Mouse (Mus musculus) CH12F3 (cell line): ENCODE results near the gene Mrpl42.
"Not testable (repeated sequence)": the region's sequence is repeated elsewhere in the genome, so short reads cannot be mapped to it uniquely, and the experiment has no call there.

ENCODE experiments used
- in situ Hi-C: fragments of 300-500 bp; cut with MboI; formaldehyde crosslinking; loops from 2 replicates; pipeline ENCODE4 v1.14.3; 2020; ENCODE audit warnings: low sequenced_read_pairs

Gene Mrpl42

DNA sequence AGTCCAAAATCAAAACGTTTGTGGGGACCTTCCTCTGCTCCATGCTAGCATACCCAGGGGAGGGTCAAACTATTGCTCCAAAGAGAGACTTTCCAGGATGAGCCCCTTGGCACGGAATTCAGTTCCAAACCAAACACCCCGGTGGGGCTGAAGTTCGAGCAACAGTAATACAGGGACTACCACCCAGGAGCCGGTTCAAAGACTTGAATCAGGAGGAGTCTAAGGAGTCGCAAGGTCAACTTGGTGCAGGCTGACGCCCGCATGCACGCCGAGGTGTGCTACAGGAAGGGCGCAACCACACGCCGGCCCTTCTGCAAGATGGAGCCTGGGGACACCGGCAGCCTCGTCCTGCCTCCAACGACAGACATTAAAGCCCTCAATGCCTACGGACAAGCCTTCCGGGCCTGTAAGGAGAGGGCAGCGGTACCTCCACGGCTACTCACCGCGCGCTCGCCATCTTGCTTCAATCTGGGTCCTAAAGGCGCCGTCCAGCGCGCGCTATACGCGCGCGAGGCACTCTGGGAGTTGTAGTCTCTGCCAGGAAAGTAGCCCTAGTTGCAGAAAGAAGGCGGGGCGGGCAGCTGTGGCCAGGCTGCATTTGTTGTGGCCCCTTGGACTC is at the start of gene Mrpl42:
Gene Mrpl42, minus strand, starts transcription at position 478 of the 619 bp plus-strand sequence.
- in situ Hi-C loops: no loop called here

GRCm38 (mm10) chr10:95550506-95550905 is 48.8 kb upstream of the Mrpl42 start:
- in situ Hi-C loops: loop anchor here (10.0 kb wide), 3 partner anchors 314 to 474 kb away; no protein-coding TSS in a partner anchor

DNA sequence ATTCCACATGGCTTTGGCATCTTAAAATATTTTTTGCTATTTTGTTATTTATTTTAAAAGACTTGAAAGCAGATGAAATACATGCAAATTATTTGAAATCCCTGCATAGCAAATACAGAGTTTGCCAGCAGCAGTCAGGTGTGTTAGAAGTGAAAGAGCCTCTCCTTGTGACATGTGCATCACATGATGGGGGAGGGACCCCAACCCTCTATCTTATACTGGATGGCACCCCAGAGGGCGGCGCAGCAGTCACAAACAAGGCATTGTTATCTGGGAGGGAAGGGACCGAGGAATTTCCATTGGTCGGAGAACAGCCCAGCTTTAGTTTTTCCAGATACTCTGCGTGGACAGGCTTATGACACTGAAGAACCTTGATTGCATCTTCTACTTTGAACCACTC is 47.3 kb upstream of the Mrpl42 start:
- in situ Hi-C loops: not testable (repeated sequence)

- in situ Hi-C loops: no loop called here
Observed at GRCm38 (mm10) chr10:95548154-95548826, 46.5 kb upstream of the Mrpl42 start.

DNA sequence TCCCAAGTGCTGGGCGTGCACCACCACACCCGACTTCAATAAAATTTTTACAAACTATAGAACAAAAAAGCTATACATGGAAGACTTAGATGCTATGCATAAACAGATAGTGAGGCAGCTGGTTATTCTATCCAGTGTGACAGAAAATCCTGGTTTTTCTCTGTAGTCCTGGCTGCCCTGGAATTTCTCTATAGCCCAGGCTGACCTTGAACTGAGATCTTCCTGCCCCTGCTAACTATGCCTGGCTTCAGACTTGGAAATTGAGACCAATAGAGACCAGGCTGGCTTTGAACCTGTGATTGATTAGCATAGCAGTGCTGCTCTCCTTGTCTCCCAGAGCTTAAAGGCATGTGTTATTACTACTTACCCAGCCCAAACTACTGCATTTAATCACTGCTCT is 44.4 kb upstream of the Mrpl42 start:
- in situ Hi-C loops: no loop called here

DNA sequence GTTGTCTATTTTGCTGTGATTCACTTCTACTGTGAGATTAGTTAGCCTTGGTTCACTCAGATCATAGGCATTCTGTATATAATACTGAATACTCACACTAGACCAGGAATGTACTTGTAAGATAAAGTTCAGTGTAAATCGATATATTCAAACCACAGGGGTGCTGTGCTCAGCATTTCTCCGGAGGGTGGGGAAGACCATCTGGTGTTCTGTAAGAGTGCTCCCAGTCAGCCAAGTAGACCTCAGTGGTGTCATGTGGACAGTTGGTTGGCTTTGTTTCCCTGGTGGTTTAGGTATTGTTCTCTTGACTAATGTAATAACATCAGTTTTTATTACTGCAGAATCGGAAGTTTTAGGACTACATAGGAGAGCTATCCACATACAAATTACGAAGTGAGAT is 43.3 kb upstream of the Mrpl42 start:
- in situ Hi-C loops: no loop called here

GRCm38 (mm10) chr10:95544651-95545050 is 42.9 kb upstream of the Mrpl42 start:
- in situ Hi-C loops: no loop called here

DNA sequence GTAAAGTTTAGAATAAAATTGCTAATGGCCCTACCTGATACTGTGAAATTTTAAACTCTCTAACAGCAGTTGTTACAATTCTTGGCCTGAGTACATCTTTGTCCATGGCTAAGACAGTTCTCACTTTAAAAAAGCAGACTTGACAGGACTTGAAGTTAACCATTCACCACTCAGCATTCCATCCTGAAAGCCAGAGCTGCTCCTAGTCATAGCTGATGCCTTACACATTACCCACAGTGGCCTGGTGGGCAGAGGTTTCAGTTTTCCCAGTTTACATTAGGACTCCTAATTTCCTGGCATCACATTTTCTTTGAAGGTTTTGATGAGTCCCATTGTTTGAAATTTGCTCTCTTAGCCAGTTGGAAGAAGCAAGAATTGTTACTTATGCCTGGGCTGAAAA is 42.3 kb upstream of the Mrpl42 start:
- in situ Hi-C loops: no loop called here

GRCm38 (mm10) chr10:95543377-95543776 is 41.6 kb upstream of the Mrpl42 start:
- in situ Hi-C loops: no loop called here

DNA sequence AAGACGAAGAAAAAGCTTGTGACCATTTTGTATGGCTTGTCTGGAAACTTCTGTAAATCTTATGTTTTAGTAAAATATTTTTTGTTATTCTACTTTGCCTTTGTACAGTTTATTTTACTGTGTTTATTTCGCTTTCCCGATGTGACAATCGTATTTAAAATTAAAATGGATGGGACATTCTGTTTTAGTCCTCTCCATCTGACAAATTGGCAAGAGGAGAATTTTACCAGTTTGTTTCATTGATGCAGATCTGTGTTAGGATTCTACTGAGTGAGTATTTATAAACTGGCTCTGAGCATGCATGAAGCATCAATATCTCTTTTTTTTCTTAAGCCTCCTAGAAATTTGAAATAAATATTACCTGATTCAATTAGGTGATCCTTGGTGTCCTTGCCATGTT is 41.2 kb upstream of the Mrpl42 start:
- in situ Hi-C loops: no loop called here

DNA sequence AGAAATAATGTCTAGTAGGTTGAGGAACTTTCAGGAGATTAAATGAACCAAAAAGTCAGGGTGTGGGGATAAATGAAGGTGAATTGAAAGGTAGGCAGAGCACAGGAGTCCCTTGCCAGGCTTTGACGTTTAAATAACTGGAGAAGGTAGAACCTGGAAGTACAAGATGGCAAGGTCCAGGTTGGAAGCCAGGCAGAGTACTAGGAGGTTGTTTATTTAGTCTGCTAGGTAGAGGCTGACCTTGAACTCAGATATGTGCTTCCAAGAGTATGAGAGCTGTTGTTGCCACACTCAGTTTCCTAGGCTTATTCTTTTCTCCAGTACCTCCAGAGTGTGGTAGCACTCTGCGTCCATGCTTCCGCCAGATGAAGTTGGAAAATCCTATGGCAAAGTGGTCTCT is 38.1 kb upstream of the Mrpl42 start:
- in situ Hi-C loops: no loop called here

DNA sequence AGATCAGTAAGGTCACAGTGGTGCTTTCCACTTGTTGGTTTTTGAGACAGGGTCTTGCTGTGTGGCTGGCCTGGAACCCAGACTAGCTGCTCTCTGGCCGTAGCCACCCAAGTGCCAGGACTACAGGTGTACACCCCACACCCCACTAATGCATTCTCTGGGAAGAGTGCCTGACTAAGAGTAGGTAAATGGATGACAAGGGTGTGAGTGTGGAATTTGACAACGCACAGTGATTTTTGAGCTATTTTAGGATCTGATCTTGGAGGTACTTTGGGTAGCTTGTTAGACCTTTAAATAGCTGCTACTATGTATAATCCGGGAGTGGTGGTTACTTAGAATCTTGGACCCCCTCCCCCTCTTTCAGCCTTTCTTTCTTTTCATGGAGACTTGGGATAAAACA is 37.5 kb upstream of the Mrpl42 start:
- in situ Hi-C loops: no loop called here

DNA sequence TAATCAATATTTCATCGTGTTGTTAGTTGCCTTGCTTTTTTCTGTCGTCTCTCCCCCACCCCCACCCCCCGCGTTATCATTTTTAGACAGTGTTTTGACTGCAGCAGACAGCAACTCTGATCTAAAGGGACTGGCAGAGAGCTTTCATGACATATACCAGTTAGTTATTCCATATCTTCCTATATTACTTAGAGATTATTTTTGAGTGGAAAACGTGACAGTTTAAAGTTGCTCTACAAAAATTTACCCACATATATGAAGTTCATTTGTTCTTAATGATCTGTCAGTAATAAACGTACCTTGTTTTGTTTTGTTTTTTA is 34.4 kb upstream of the Mrpl42 start:
- in situ Hi-C loops: no loop called here

DNA sequence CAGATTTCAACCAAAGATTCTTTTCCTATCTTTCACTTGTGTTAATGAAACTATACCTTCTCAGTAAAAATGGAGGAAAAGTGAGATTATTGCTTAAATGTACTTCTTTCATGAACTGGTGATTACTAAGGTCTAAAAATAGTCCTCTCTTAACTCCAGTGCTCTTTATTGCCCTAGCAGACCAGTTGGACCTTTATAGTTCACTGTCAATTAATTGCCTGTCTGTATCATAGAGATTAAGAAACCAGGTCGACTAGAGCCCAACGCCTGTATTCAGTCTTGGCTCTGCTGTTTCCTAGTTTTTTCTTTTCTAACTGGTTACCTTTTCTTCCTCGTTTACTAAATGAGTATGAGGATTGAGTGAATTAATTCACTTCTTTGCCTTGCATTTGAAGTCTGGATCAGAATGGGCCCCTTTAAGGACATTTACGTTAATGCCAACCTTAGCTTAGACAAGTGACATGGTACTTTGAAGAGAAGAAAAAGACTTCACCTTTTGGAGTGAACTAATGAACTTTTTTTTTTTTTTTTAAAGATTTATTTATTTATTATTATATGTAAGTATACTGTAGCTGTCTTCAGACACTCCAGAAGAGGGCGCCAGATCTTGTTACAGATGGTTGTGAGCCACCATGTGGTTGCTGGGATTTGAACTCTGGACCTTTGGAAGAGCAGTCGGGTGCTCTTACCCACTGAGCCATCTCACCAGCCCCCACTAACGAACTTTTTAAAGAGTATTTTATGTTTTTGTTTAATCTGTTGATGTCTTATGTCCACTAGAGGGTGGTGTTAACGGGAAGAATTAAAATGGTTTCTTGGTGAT is 33.9 kb upstream of the Mrpl42 start:
- in situ Hi-C loops: no loop called here

- in situ Hi-C loops: no loop called here
Observed at GRCm38 (mm10) chr10:95533382-95533781, 31.6 kb upstream of the Mrpl42 start.

DNA sequence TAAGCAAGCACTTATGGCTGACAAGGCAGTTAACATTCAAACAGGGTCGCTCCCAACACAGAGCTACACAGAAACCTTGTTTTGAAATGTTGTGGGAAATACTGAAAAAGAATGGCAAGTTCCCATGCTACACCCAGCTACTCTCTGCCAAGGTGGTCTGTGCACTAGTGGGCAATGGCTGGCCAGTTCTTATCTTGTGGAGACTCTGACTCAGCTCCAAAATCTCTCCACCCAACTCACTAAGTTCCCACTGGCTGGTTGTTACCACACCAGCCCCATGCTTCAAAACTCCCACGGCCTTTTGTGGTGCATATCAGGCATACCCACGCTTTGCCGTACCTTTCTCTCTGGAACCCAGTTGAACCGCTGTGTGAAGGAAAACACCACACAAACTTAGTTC is 31.2 kb upstream of the Mrpl42 start:
- in situ Hi-C loops: no loop called here

DNA sequence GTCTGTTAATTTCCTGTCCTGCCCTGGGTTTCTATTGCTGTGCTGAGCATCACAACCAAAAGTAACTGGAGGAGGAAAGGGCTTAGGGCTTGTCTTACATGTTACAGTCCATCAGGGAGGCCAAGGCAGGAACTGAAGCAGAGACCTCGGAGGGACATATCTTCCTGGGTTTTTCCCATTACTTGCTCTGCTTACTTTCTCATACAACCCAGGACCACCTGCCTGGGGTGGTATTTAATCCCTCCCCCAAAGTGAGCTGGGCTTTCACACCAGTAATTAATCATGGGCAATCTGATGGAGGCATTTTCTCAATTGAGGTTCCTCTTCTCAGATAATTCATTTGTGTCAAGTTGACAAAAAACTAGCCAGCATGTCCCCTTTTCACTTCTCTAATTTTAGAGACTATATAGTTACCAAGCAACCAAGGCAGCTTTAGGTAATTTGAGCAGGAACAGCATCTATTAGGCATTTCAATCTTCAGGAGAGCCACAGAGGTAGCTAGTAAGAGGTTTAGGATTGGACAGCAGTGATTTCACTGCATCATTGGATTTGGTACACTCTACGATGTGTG is 28.9 kb upstream of the Mrpl42 start:
- in situ Hi-C loops: no loop called here

DNA sequence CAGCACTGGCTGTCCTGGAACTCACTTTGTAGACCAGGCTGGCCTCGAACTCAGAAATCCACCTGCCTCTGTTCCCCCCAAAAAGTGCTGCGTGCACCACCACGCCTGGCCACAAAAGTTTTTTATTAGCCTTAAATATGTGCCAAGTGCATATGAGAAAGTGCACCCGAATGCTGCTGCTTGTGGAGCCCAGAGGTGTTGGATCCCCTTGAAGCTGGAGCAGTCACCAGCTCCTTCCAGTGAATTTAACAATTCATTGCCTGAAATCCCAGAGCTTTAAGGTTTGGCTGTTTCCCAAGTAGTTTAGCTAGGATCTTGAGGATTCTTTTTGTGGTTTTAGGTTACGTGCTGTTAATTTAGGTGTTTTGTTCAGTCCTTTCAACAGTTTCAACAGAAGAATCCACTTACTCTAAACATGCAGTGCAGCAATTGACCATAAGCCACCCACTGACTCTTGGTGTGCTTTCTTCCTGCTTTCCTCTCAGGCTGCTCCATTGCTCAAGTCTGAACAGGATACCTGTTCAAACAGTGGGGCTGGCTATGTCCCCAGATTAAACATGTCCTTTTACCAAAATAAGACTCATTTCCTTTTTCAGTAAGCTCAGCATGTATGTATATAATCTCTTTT is 24.9 kb upstream of the Mrpl42 start:
- in situ Hi-C loops: no loop called here

DNA sequence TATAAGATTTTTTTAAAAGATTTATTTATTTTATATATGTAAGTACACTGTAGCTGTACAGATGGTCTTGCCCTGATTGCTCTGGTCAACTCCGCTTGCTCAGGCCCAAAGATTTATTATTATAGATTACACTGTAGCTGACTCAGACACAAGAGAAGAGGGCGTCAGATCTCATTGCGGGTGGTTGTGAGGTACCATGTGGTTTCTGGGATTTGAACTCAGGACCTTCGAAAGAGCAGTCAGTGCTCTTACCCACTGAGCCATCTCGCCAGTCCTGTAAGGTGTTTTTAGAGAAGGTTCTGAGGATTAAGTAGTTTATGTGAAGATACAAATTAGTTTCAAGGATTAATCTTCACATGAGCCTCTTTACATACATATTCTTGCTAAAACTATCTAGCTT is 24.1 kb upstream of the Mrpl42 start:
- in situ Hi-C loops: no loop called here

DNA sequence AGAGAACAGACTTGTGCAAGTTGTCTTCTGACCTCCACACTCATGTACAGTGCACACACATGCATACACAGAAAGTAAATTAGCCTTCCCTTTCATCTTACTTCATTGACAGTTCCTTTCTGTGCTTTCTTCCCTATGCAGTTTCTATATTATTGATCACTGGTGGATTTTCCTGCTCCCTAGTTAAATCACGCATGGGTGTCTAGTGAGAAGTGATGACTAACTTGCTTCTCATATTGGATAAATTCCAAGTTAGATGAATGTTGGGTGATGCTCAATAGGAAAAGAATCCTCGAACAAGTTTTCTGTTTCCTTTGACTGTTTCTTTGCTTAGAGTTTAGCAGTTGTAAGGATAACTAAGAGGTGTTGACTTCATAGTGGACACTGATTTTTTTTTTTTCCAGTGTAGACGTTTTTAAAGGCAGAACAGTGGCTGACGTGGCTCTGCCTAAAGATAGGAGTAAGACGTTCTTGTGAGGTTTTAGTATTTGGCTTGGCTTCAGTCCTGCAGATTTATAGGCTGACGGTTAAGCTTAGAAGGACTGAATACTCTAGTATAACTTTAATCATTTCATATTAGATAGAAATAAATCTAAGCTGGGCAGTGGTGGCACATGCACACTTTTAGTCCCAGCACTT is 23.4 kb upstream of the Mrpl42 start:
- in situ Hi-C loops: no loop called here

GRCm38 (mm10) chr10:95517656-95518055 is 15.9 kb upstream of the Mrpl42 start:
- in situ Hi-C loops: no loop called here
